Mouse (Mus musculus) kidney, postnatal 25 days (tissue): ENCODE results near the gene Arf4.

Experiments
- DNase-seq, 2 experiments: peaks; one replicate each; pipeline ENCODE4 v3.0.0; 2021; ENCODE audit warnings: mixed read lengths in 2 of 2

The Arf4 gene

DNA sequence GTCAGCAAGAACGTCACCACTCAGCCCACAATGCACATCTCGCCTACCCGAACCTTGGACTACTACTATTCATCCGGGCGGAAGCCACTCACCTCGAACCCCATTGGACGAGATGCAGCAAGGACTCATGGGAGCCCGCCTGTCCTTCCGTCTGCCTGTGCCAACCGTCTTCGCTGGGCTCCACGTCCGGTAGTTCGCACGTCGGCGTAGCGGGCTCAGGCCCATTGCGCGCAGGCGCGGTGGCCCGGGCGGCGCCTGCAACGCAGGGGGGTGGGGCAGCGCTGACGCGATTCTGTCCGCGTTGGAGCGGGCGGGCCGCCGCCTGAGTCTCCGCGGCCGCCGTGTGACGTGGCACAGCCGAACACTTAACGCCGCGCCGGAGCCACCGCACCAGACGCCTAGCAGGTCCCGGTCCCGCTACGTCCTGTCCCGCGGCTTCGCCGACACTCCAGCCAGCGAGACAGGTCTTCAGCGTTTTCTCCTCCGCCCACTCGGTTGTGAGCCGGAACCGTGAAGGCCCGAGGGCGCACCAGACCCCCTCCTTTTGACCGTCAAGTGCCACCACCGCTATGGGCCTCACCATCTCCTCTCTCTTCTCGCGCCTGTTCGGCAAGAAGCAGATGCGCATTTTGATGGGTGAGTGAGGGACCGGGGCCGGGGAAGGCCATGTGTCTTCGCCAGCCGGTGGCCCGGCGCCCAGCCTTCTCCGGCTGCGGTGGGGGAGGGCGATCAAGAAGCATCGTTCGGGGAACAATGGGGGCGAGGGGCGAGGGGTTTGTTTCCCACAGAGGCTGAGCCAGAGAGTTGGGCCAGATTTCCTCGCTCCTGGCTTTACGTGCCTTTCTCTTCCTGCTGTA lies at the start of gene Arf4:
Gene Arf4 (plus strand): TSS at position 224 of the 857 bp plus-strand sequence.
- peak; percentile 97 to 100 for DNase-seq

DNA sequence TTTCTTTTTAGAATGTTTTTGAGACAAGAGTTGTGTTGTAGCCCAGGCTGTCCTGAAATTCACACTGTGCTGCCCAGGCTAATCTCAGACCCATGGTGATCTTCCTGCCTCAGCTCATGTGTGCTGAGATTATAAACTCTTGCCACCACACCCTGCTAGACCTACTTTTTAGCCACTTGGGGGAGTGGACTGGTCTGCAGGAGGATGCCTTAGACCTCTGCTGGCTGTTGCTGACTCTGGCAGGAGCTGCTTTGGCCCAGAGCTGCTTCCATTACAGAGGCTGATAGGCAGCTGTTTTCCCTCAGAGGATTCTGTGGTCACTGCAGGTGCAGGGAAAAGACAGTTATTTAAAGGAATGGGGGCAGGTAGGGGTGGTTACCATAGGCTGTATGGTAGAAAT lies 46.5 kb upstream of the Arf4 start:
- DNase-seq = no peak

DNA sequence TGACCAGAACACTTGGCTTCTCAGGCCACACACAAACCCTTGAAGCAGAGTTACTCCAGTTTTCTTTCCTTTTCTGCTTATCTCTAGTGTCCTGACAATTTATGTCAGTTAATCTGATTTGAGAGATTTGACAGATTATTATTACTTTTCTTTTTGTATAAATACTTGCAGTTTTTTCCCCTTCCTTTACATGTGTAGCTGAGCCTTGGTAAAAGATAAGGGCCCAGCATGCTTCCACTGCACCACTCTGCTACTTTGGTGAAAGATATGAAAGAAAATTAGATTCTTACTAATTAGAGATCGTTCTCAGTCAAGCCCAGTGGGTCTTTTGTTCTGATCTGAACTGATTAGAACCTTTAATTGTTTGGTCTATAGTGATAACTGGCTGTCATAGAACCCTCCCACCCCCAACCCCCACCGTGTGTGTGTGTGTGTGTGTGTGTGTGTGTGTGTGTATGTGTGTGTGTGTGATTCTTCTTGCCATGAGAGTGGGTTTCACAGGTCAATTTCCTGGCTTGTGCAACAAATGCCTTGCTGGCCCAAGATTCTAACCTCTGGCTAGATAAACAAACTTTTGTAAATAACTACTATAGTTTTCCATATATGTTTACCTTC lies 44.5 kb upstream of the Arf4 start:
- DNase-seq = no peak

DNA sequence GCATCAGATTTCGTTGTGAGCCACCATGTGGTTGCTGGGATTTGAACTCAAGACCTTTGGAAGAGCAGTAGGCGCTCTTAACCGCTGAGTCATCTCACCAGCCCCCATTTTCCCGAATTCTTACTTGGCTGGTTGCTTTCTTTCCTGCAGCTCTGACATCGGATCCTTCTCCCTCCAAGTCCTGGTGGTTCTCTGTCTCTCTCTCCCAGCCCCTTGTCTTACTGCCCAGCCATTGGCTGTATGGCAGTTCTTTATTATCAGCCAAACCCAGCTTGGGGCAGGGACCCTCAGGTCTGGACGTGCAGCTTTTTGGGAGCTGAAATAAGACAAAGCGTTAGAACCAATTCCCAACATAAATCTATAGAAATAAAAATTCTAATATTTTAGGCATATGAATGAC lies 42.7 kb upstream of the Arf4 start:
- no peak for DNase-seq

DNA sequence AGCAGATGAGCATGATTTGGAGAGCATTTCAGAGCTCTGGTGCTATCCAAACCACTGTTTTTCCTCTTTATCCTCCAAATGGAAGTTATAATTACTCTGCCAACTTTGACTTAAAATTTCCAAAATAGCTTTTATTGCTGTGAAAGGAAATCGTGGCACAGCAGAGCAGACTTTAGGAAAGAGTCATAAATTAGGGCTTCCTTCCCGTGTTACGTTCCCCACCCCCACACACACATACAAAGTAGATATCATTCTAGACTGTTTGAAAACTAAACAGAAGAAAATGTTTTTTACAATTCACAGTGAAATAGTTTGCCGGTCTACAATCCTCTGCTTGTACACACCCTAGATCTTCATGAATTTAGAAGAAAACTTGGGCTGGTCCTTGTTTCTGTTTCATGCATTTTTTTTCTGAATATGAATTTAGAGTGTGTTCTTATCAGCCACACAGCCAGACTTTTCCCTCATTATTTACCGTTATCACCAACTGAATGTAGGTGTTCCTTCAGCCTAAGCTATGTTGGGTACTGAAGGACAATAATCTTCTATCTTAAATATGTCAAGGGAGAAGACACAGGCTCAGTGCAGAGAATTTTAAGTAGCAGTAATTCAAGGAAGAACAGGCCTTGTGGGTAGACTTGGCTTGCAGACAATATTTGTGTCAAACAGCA lies 42.0 kb upstream of the Arf4 start:
- DNase-seq = peak; percentile 49 to 51

DNA sequence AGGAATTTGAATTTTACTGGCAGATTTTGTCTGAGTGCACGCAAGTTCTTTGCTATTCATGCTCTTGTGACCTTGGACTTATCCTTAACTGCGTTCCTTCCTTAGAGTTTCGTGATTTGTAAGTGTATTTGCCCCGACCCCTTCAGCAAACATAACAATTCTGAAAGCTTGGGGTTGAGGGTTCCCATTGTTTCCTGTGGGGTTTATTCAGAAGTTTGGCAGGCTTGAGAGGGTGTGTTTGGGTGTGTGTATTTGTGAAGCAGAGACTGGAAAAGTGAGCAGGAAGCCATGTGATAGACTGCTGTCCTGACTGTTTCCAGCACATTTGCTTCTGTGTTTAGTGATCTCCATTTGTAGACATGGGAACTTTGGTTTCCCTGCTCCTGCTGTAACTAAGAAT lies 32.5 kb upstream of the Arf4 start:
- DNase-seq = no peak

DNA sequence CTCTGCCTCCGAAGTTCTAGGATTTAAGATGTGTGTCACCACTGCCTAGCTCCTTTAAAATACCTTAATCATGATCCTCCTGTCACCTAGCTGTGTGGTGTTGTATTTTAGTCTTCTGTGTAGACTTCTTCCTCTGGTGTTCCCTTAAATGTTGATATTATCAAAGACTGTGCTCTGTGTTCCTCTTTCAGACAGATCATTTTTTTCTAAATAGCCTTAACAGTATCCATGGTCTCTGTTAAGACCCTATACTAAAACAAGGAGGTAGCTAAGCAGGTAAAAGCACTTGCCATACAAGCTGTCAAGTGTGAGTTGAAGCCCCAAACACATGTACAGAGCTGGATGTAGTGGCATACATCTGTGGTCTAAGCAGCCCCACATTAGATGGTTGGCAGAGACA lies 28.2 kb upstream of the Arf4 start:
- no peak for DNase-seq

DNA sequence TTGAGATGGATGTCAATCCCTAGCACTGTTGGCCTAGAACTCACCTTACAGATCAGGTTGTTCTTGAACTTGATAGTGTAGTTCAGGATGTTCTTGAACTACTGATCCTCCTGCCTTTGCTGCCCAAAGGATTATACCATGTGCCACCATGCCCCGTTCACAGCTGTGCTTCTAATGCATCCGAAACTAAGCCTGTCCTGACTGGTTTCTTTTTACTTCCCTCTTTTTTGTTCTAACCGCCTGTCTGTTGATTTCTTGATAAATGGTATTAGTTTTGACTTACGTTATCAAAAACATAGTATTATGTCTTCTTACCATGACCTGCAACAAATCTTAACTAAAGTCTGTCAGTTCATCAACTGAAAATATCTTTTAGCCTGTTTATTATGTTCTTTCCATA lies 27.2 kb upstream of the Arf4 start:
- no peak for DNase-seq

DNA sequence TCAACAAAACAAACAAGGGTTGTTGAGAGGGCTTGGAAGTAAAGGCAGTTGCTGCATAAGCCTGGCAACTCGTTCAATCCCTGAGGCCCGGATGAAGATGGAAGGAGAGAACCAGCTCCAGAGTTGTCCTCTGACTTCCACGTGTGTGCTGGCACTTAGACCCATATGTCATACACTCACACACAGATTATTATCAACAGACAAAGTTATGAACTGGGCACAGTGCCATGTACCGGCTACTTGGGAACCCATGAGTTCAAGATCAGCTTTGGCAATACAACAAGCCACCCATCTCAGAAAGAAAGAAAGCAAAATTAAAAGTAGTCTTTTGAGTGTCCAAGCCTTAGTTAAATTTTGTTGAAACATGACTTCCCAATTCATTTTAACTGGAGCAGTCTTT lies 12.6 kb upstream of the Arf4 start:
- DNase-seq = no peak

DNA sequence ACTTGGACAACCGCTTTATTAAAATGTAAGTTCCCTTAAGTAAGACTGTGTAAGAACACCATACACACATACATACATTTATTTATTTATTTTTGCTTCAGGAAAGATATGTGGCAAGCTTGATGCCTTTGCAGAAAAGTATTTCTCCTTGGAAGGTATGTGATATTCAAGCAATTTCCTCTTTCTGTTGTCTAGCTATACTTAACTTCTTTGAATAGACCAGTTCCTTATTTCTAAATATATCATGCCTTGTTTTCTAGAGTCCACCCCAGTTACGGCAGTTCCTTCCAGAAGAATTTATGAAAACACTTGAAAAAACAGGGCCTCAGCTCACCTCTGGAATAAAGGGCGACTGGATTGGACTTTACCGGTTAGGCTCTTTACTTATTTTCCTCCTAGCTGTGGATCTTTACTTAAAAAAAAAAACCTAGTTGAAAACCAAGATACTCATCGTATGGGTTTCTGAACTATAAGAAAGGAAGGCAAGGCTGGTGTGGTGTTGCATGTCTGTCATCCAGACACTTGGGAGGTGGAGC lies 11.2 kb upstream of the Arf4 start:
- no peak for DNase-seq

DNA sequence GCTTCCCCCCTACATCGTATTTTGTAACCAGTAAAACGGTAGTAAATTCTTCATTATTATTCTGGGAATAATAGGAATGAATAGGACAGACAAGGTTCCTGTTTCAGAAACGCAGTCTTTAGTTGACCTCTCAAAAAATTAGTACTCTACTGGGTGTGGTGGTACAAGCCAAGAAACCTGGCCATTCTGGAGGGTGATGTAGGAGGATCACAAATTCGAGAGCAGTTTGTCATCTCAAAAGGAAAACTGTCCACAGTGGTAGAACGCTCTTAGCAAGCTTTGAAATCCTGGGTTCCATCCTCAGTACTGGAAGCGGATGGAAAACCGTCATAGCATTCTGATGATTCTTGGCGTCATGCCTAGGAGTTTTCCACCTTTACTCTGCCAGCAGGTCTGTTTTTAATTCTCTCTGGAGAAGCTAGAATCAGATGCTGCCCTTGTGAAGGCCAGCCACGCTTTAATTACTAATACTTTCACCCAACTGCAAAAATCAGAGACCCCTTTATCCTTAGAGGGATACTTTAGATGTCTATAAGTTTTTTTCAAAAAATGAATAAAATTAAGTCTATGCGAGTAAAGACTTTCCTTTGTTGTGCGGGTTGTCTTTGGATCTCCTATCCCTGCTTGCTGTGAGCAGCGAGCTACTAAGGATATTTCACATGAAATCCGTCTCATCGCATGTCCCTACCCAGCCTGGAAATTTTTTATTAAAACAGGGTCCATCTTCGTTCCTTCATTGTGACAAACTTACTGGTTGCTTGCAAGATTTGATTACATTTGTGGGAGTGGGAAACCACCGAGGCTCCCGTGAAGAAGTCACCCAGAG lies 636 bp upstream of the Arf4 start:
- DNase-seq = peak; percentile 63 to 71

DNA sequence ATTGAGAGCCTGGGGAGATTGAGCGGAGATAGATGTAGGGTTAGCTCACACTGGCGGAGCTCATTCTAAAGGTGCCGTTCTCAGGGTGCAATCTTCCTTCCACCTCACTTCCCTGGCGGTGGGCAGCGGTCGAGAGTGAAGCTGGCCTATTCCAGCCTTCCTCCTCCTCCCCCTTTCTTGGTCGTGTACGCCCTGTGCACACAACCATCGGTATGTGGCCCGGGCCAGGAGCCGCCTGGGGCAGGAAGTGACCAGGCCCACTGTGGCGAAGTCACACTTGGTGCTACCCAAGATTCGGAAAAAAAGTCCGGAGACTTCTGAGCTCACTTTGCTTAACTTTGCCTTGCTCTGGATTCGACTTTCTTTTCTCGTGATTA lies 822 bp downstream of the Arf4 start:
- peak; percentile 65 to 85 for DNase-seq

DNA sequence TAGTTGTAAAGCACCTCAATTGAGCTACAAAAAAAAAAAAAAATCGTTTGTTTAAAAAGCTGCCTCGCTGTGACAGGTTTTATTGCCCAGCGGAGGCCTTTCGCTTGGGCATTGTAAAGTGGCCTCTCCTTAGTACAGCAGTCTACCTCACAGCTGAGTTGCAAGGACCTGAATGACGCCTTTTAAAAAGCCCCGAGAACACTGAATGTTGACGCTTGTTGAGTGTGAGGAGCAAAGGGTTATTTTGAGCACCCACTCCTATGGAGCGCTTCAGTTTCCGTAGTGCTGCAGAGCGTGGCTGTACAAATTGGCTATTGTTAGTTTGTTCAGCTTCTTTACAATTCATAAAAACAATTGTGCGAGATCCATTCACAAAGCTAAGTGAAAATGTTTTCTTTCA lies 1.4 kb downstream of the Arf4 start:
- DNase-seq = no peak

DNA sequence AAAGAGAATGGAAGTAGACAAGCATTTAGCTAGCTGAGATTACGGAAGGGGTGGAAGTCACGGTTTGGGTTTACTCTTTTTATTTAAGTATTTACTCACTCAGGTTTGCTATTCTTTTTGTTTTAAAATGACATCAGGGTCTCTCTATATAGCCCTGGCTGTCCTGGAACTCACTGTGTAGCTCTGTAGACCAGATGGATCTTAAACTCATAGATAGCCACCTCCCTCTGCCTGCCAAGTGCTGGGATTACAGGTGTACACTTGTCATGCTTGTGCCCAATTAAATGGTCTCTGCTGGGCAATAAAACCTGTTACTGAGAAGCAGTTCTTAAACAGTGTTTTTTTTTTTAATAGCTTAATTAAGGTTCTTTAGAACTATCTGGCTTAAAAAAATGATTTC lies 2.1 kb downstream of the Arf4 start:
- DNase-seq = peak; percentile 20 to 30

DNA sequence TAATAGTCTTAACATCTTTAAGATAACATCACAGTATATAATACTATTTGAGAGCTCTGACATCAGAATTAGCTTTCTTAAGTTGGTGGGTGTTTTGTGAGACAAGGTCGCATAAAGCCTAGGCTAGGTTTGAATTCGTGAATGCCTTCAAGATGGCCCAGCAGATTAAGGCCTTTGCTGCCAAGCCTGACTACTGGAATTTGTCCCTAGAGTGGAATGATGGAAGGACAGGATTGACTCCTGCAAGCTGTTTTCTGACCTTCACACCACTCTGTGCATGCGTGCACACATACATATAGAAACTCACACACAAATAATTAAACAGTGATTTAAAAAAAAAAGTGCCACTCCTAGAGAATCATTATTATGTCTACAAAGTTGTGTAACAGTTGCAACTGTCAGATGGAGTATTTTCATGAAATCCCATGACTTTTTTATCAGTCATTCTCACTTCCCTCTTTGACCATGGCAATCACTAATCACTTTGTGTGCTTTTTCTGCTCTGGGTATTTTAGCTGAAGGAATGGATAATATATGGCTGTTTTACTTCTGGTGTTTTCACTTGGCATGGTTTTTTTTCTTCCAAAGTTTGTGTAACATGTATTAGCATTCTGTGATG lies 5.2 kb downstream of the Arf4 start:
- DNase-seq = no peak

DNA sequence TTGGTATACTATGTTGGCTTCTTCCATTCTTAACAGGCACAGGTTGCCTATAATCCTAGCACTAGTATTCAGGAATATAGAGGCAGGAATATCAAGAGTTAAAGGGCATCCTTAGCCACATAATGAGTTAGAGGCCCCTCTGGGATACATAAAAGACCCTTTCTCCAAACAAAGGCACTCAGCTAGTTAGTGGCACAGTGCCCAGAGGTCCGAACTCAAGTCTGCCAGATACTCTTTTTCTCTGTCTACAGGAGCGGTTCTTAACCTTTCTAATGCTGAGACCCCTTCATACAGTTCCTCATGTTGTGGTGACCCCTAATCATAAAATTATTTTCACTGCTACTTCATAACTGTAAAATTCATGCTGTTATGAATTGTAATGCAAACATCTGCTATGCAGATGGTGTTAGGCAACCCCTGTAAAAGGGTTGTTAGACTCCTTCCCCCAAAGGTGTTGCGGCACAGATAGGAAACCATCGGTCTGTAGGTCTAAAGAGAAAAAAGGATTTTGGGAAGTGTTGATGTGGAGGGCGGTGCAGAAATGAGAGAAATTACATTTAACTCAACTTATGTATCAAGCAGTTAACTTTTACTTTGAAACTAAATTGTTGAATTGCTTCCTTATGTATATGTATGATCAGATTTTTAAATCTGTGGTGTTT lies 8.2 kb downstream of the Arf4 start:
- DNase-seq = no peak

DNA sequence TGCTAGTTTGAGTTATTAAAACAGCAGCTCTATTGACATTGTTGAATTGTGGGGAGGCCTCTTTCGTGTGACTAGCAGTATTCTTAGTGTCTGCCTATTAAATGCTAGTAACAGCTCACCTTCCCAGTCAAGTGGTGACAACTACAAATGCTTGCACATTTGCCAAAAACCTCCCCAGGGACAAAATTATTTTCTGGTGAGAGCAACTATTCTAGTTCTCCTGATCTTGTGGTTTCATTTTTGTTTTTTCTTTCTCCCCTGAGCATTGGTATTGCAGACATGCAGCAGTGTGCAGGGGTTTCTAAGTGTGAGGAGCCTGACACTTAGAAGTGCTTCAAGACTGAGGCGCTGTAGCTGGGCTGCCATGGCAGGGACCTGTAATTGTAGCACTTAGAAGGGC lies 9.9 kb downstream of the Arf4 start:
- no peak for DNase-seq

DNA sequence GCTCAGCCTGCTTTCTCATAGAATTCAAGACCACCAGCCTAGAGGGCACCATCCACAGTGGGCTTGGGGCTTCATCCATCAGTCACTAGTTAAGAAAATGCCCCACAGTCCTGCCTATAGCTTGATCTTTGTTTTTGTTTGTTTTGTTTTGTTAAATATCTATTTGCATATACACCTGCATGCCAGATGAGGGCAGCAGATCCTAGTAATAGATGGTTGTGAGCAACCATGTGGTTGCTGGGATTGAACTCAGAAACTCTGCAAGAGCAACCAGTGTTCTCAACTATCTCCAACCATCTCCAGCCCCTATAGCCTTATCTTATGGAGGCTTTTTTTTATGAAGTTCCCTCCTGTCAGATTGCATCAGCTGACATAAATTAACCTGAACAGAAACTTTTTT lies 14.0 kb downstream of the Arf4 start:
- peak in 1 of 2 experiments; percentile 18 for DNase-seq

DNA sequence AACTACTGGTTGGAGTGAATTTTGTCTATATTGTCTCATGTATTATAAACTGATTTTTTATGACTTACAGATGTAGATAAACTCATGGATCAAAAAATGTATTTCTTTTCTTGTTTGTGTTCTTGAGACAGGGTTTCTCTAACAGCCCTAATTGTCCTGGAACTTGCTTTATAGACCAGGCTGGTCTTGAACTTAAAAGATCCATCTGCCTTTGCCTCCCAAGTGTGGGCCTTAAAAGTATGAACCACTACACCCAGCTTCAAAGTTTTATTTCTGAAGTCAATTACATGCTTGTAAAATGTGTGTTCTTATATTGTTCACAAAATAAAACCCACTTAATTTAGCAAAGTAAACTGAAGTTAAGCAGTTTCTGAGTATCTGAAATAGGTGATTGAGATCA lies 20.3 kb downstream of the Arf4 start:
- no peak for DNase-seq

DNA sequence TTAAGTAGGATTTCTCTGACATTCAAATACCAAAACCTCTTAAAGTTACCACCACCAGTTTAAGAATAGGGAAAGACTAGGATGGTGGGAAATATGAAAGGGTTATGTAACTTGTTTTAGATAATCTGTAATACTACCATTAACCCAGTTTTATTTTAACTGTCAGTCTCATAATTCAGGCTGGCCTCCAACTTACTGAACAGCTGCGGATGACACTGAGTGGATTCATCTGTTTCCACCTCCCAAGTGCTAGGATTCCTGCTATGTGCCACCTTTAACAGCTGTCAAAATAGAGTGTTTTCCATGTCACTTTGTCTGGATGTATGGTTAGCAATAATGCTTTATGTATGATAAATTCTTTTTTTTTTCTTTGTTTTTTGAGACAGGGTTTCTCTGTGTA lies 22.4 kb downstream of the Arf4 start:
- DNase-seq = no peak

DNA sequence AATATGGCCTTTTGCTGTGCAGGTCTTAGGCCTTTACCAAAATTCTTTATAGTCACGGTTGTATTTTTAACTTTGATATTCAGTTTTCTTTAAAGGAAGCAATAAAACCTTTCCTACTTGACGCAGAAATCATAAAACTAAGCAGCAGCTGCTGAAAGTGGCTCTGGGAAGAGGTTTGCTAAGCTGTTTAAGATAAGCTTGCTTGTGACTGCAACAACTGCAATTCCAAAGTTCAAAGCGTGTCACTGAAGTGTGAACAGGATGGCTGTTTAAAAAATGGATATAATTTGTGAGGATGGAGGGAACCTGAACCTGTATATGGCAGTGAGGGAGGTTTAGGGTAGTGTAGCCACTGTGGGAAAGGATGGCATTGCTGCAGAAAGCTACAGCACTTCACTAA lies 24.1 kb downstream of the Arf4 start:
- no peak for DNase-seq

DNA sequence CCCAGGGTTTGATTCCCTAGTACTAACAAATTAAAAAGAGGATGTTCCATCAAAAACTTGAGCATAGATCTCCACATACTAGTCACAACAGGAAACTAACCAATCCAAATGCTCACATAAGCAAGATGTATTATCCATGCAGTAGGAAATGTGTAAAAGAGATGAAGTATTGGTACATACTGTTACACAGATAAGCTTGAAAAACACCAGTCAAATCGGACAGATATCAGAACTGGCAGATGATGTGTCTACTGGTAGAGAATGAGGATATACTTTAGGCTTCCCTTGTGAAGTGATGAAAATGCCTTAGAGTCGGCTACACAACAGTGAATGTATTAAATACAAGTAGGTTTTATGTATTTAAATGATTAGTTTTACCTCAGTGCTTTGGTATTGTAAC lies 24.6 kb downstream of the Arf4 start:
- no peak for DNase-seq
